Mouse (Mus musculus): ENCODE data around the gene S100z. TPM values are rescaled to one million over a fixed set of nuclear protein-coding genes. Genes with fewer than 3 reads are reported as not detected.
A peak's percentile ranks its signal among the peaks of the same experiment; 100 is the strongest.

The S100z gene
- polyA plus RNA-seq, 1 experiment from 2014 or later: not detected

DNA sequence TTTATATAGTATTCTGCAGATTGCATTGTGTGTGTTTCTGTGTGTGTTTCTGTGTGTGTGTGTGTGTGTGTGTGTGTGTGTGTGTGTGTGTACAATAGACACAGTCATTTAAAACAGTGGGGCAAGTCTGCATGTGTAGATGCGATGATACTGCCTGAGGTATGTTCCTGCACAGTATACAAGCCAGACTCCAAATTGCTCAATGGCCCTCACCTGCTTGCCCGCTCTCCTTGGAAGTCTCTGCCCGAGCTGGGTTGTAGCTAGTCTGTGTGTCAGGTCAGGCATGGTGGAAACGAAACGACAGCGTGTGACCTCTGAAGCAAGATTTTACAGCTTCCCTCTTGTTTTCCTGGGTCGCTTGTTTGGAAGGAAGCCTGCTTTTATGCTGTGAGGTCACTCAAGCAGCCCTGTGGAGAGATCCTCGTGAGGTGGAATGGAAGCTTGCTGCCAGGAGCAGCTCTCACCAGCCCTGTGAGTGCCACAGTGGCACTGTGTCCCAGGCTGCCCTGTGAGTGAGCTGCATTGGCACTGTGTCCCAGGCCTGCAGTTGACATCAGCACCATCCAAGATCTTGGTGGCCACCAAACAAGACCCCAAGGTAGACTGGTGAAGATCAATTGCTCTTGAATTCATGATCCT, 24.9 kb upstream of the S100z start:
- Histone ChIP-seq H3K36me3 (ENCODE audit: control insufficient read depth, insufficient read depth, low read length) (no peaks in the 10 kb centered on the region), H3K4me2 (ENCODE audit: low read length) (no peak overlapping the region), H3K4me1 (ENCODE audit: control insufficient read depth, insufficient read depth, low read depth, low read length) (no peaks in the 10 kb centered on the region), H3K9ac (ENCODE audit: low read depth, low read length) (no peak overlapping the region), H3K27ac (ENCODE audit: low read depth, low read length) (no peak overlapping the region), H3K27me3 (replicated peaks; ENCODE audit: control insufficient read depth, insufficient read depth, low read length) (no peaks in the 10 kb centered on the region), H3K4me3 (ENCODE audit: low read length) (no peak overlapping the region), H3K9me3 (ENCODE audit: control insufficient read depth, low read length) (no peaks in the 10 kb centered on the region)
- WGBS: 80% methylated on average over 8 of the region's 8 CpGs
- no peak for ATAC-seq

- H3K9me3 ChIP-seq (ENCODE audit: control insufficient read depth, low read length): no peaks in the 10 kb centered on the region
- no peak overlapping the region for H3K4me2 ChIP-seq (ENCODE audit: low read length)
- 88% methylated on average over 3 of the region's 3 CpGs for WGBS
These were observed 18.1 kb upstream of the S100z start for GRCm38 (mm10) chr13:95496601-95497000.

GRCm38 (mm10) chr13:95494812-95495211, 16.3 kb upstream of the S100z start:
- Histone ChIP-seq H3K4me1 (ENCODE audit: control insufficient read depth, insufficient read depth, low read depth, low read length) (no peaks in the 10 kb centered on the region), H3K27me3 (replicated peaks; ENCODE audit: control insufficient read depth, insufficient read depth, low read length) (no peaks in the 10 kb centered on the region)

More at GRCm38 (mm10) chr13:95496601-95497000, 18.1 kb upstream of the S100z start:
- Histone ChIP-seq H3K36me3 (ENCODE audit: control insufficient read depth, insufficient read depth, low read length) (no peaks in the 10 kb centered on the region), H3K4me1 (ENCODE audit: control insufficient read depth, insufficient read depth, low read depth, low read length) (no peaks in the 10 kb centered on the region), H3K27ac (ENCODE audit: low read depth, low read length) (no peak overlapping the region), H3K9ac (ENCODE audit: low read depth, low read length) (no peak overlapping the region), H3K4me3 (ENCODE audit: low read length) (no peak overlapping the region), H3K27me3 (replicated peaks; ENCODE audit: control insufficient read depth, insufficient read depth, low read length) (no peaks in the 10 kb centered on the region)
- ATAC-seq: no peak

DNA sequence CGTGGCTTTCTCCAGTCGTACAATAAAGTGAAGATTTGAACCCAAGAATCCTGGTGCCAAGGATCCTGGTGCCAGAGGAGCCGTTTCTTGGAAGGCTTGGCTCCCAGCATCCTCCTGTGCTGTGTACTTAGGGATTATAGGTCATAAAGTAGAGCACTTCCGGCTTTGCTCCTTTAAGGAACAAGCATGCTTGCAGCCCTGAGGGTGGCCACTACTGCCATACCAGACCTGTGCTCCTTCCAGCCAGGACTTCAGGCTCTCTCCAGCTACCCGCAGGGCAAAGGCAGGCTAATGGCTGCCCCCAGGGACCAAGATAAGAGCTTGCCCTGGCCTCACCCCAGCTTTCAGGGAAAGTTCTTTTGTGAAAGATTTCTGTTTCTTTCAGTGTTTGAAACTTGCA, 14.8 kb upstream of the S100z start:
- H3K4me2 ChIP-seq (ENCODE audit: low read length): no peak overlapping the region
- WGBS: 71% methylated on average over 5 of the region's 5 CpGs
- no peak for ATAC-seq
- H3K36me3 ChIP-seq (ENCODE audit: control insufficient read depth, insufficient read depth, low read length): no peaks in the 10 kb centered on the region
- H3K27me3 ChIP-seq (replicated peaks; ENCODE audit: control insufficient read depth, insufficient read depth, low read length): no peaks in the 10 kb centered on the region
- no peak overlapping the region for H3K27ac ChIP-seq (ENCODE audit: low read depth, low read length)
- H3K9me3 ChIP-seq (ENCODE audit: control insufficient read depth, low read length): no peaks in the 10 kb centered on the region
- no peaks in the 10 kb centered on the region for H3K4me1 ChIP-seq (ENCODE audit: control insufficient read depth, insufficient read depth, low read depth, low read length)
- no peak overlapping the region for H3K4me3 ChIP-seq (ENCODE audit: low read length)
- no peak overlapping the region for H3K9ac ChIP-seq (ENCODE audit: low read depth, low read length)

More at GRCm38 (mm10) chr13:95494812-95495211, 16.3 kb upstream of the S100z start:
- no peaks in the 10 kb centered on the region for H3K9me3 ChIP-seq (ENCODE audit: control insufficient read depth, low read length)
- no peak overlapping the region for H3K9ac ChIP-seq (ENCODE audit: low read depth, low read length)
- no peak overlapping the region for H3K4me2 ChIP-seq (ENCODE audit: low read length)
- 79% methylated on average over 8 of the region's 8 CpGs for WGBS
- H3K36me3 ChIP-seq (ENCODE audit: control insufficient read depth, insufficient read depth, low read length): no peaks in the 10 kb centered on the region
- H3K27ac ChIP-seq (ENCODE audit: low read depth, low read length): no peak overlapping the region
- no peak for ATAC-seq
- no peak overlapping the region for H3K4me3 ChIP-seq (ENCODE audit: low read length)

DNA sequence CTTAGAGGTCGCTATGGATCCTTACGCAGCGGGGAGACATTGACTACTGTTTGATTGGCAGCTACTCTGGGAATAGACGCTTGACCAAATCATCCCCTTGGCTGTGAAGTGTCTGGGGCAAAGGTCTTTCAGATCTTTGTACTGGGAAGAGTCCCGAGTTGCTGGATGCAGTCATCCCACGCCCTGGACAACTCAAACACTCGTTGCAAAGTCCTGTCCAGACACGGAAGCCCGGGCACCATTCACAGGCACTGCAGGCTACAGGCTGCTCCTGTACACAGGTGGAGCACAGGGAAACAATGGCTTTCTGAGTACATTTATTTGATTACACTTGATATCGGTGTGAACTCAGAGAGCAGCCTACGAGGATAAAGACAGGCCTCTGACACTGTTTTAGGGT, 12.8 kb upstream of the S100z start:
- H3K36me3 ChIP-seq (ENCODE audit: control insufficient read depth, insufficient read depth, low read length): no peaks in the 10 kb centered on the region
- H3K4me2 ChIP-seq (ENCODE audit: low read length): no peak overlapping the region
- no peak overlapping the region for H3K4me3 ChIP-seq (ENCODE audit: low read length)
- H3K9ac ChIP-seq (ENCODE audit: low read depth, low read length): no peak overlapping the region
- H3K27me3 ChIP-seq (replicated peaks; ENCODE audit: control insufficient read depth, insufficient read depth, low read length): no peaks in the 10 kb centered on the region
- 64% methylated on average over 11 of the region's 11 CpGs for WGBS
- no peak overlapping the region for H3K27ac ChIP-seq (ENCODE audit: low read depth, low read length)
- H3K4me1 ChIP-seq (ENCODE audit: control insufficient read depth, insufficient read depth, low read depth, low read length): no peaks in the 10 kb centered on the region
- no peak for ATAC-seq
- no peaks in the 10 kb centered on the region for H3K9me3 ChIP-seq (ENCODE audit: control insufficient read depth, low read length)

GRCm38 (mm10) chr13:95484664-95485063, 6.1 kb upstream of the S100z start:
- Histone ChIP-seq H3K4me3 (ENCODE audit: low read length) (no peak overlapping the region), H3K4me1 (ENCODE audit: control insufficient read depth, insufficient read depth, low read depth, low read length) (no peaks in the 10 kb centered on the region), H3K27ac (ENCODE audit: low read depth, low read length) (no peak overlapping the region), H3K27me3 (replicated peaks; ENCODE audit: control insufficient read depth, insufficient read depth, low read length) (no peaks in the 10 kb centered on the region), H3K9me3 (ENCODE audit: control insufficient read depth, low read length) (no peaks in the 10 kb centered on the region), H3K4me2 (ENCODE audit: low read length) (no peak overlapping the region), H3K36me3 (ENCODE audit: control insufficient read depth, insufficient read depth, low read length) (no peaks in the 10 kb centered on the region), H3K9ac (ENCODE audit: low read depth, low read length) (no peak overlapping the region)
- 44% methylated on average over 5 of the region's 5 CpGs for WGBS
- ATAC-seq: no peak

DNA sequence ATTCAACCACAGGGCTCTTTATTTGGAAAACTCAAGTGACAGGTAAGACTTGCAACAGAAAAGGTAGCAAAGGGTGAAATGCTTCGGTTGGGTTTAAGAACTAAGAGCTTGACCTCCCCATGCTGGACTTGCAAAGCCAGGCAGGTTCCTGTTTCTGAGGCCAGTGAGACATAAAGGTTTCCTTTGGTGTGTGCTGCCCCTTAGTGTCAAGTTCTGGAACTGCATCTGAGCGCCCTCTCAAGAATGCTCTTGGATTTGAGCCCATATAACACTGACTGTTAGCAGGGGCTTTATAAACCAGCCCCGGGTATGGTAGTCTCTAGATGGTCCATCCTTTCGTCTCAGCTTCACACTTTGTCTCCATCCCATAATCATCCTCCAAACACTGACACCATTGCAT, 2.9 kb upstream of the S100z start:
- H3K27me3 ChIP-seq (replicated peaks; ENCODE audit: control insufficient read depth, insufficient read depth, low read length): no peaks in the 10 kb centered on the region
- no peak overlapping the region for H3K9ac ChIP-seq (ENCODE audit: low read depth, low read length)
- no peaks in the 10 kb centered on the region for H3K36me3 ChIP-seq (ENCODE audit: control insufficient read depth, insufficient read depth, low read length)
- H3K27ac ChIP-seq (ENCODE audit: low read depth, low read length): no peak overlapping the region
- no peak overlapping the region for H3K4me3 ChIP-seq (ENCODE audit: low read length)
- H3K4me1 ChIP-seq (ENCODE audit: control insufficient read depth, insufficient read depth, low read depth, low read length): no peaks in the 10 kb centered on the region
- H3K4me2 ChIP-seq (ENCODE audit: low read length): no peak overlapping the region
- ATAC-seq: peak; percentile 84
- H3K9me3 ChIP-seq (ENCODE audit: control insufficient read depth, low read length): no peaks in the 10 kb centered on the region
- 14% methylated on average over 4 of the region's 4 CpGs for WGBS

DNA sequence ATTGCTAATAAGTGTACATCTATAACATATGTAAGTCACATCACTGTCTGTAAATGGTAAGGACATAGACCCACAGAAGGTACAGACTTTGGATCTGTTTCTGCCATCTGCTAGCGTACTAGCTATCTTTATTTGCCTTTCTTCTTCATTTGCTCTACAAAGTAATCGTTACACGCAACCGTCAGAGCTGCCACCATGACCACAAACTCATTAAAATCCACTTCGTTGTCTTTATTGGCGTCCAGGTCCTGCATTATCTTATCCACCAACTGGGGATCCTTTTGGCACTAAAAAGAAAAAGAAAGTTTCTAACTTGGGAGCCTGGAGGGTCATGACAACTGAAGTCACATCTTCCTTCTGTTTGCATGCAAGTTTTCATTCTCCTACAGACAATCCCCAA, 1.3 kb downstream of the S100z start:
- no peak for ATAC-seq
- H3K4me2 ChIP-seq (ENCODE audit: low read length): no peak overlapping the region
- no peaks in the 10 kb centered on the region for H3K27me3 ChIP-seq (replicated peaks; ENCODE audit: control insufficient read depth, insufficient read depth, low read length)
- no peaks in the 10 kb centered on the region for H3K36me3 ChIP-seq (ENCODE audit: control insufficient read depth, insufficient read depth, low read length)
- no peaks in the 10 kb centered on the region for H3K9me3 ChIP-seq (ENCODE audit: control insufficient read depth, low read length)
- H3K4me3 ChIP-seq (ENCODE audit: low read length): no peak overlapping the region
- 77% methylated on average over 6 of the region's 6 CpGs for WGBS
- no peaks in the 10 kb centered on the region for H3K4me1 ChIP-seq (ENCODE audit: control insufficient read depth, insufficient read depth, low read depth, low read length)
- no peak overlapping the region for H3K27ac ChIP-seq (ENCODE audit: low read depth, low read length)
- no peak overlapping the region for H3K9ac ChIP-seq (ENCODE audit: low read depth, low read length)

DNA sequence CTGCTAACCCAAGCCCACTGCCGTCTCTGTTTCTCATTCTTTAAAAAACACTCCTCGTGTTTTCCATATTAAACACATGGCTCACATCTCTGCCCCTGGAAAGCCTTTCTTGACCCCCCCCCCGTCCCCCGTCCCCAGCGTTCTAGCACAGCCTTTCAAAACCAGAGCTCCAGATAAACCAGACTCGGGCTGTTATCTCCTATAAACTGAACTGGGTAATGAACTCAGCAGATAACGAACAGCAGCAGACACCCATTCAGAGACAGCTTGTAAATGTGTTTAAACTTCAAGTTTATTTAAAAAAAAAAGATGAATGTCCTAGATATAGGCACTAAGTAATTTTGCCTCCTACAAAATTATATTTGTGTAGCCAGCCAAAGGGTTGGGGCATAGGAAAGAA, 3.4 kb downstream of the S100z start:
- no peak for ATAC-seq
- Histone ChIP-seq H3K4me3 (ENCODE audit: low read length) (no peak overlapping the region), H3K4me1 (ENCODE audit: control insufficient read depth, insufficient read depth, low read depth, low read length) (no peaks in the 10 kb centered on the region), H3K27me3 (replicated peaks; ENCODE audit: control insufficient read depth, insufficient read depth, low read length) (no peaks in the 10 kb centered on the region), H3K36me3 (ENCODE audit: control insufficient read depth, insufficient read depth, low read length) (no peaks in the 10 kb centered on the region), H3K27ac (ENCODE audit: low read depth, low read length) (no peak overlapping the region), H3K9me3 (ENCODE audit: control insufficient read depth, low read length) (no peaks in the 10 kb centered on the region), H3K4me2 (ENCODE audit: low read length) (no peak overlapping the region), H3K9ac (ENCODE audit: low read depth, low read length) (no peak overlapping the region)
- 75% methylated on average over 7 of the region's 7 CpGs for WGBS

- ATAC-seq: no peak
- H3K27ac ChIP-seq (ENCODE audit: low read depth, low read length): no peak overlapping the region
- no peaks in the 10 kb centered on the region for H3K36me3 ChIP-seq (ENCODE audit: control insufficient read depth, insufficient read depth, low read length)
- no peak overlapping the region for H3K9ac ChIP-seq (ENCODE audit: low read depth, low read length)
- 88% methylated on average over 3 of the region's 3 CpGs for WGBS
- no peaks in the 10 kb centered on the region for H3K9me3 ChIP-seq (ENCODE audit: control insufficient read depth, low read length)
- no peak overlapping the region for H3K4me2 ChIP-seq (ENCODE audit: low read length)
- H3K4me1 ChIP-seq (ENCODE audit: control insufficient read depth, insufficient read depth, low read depth, low read length): no peaks in the 10 kb centered on the region
- H3K27me3 ChIP-seq (replicated peaks; ENCODE audit: control insufficient read depth, insufficient read depth, low read length): no peaks in the 10 kb centered on the region
- no peak overlapping the region for H3K4me3 ChIP-seq (ENCODE audit: low read length)
These were observed 4.2 kb downstream of the S100z start for GRCm38 (mm10) chr13:95474294-95474693.

Measured in hindbrain, embryonic 16.5 days (tissue).